Comparison of ENCODE assay signal across 8 mouse cellular contexts in genomic region chr9:35111941-35112595, GRCm38 (mm10). TPM values are rescaled to one million over a fixed set of nuclear protein-coding genes. Genes with fewer than 3 reads are reported as not detected.
DNase-seq lines count a peak whose midpoint lies in the region; ATAC-seq and TF ChIP-seq lines count a peak whose summit lies in the region.

No protein-coding gene starts in this region.

- peaks cover 48% of the 10 kb centered on the region for H3K4me1 ChIP-seq in intestine, embryonic 15.5 days (replicated peaks)
- H3K4me1 ChIP-seq in midbrain, embryonic 10.5 days, result peaks cover 44% of the 10 kb centered on the region

- H3K4me2 ChIP-seq in intestine, embryonic 15.5 days (replicated peaks), result peak overlapping the region; percentile 45

- no peak for TF ChIP-seq POLR2A in brain, embryonic 14.5 days (IDR thresholded peaks at IDR 0.05; ENCODE audit: borderline replicate concordance, extremely low read depth, insufficient read depth, insufficient read length, poor library complexity, severe bottlenecking)

- 29% methylated on average over 19 of the region's 19 CpGs for WGBS in intestine, embryonic 15.5 days
- 23% methylated on average over 19 of the region's 19 CpGs for WGBS in midbrain, embryonic 10.5 days

- H3K27ac ChIP-seq in intestine, embryonic 15.5 days, result 0 out of 2 replicates have a peak overlapping the region, but pooled peaks have one; percentile 18
- H3K27ac ChIP-seq in midbrain, embryonic 10.5 days (replicated peaks), result no peak overlapping the region; the same call in 1 of the 2 replicates

- TF ChIP-seq CTCF in brain, embryonic 14.5 days (IDR thresholded peaks at IDR 0.05; ENCODE audit: borderline replicate concordance, extremely low read depth, insufficient read depth, insufficient read length), result no peak

- no peaks in the 10 kb centered on the region for H3K36me3 ChIP-seq in intestine, embryonic 15.5 days
- H3K36me3 ChIP-seq in midbrain, embryonic 10.5 days, result no peaks in the 10 kb centered on the region

- no peak overlapping the region for H3K9ac ChIP-seq in intestine, embryonic 15.5 days

- peak; percentile 54 to 58 for DNase-seq in cerebellum, postnatal 10 days
- no peak for DNase-seq in cerebellum, adult 8-10 months
- DNase-seq in brain, embryonic 14.5 days (ENCODE audit: low read depth), result peak; percentile 78
- peak; percentile 81 for DNase-seq in gastrocnemius, postnatal 25 days
- peak; percentile 52 for DNase-seq in midbrain, embryonic 10.5 days (ENCODE audit: low spot score)
- DNase-seq in urinary bladder, adult 2 months (ENCODE audit: low spot score), result peak; percentile 44
- no peak for DNase-seq in layer of hippocampus, postnatal 25 days (ENCODE audit: extremely low spot score in 1 of 2, low spot score in 1 of 2)

- H3K27me3 ChIP-seq in intestine, embryonic 15.5 days (replicated peaks), result no peaks in the 10 kb centered on the region
- H3K27me3 ChIP-seq in midbrain, embryonic 10.5 days (ENCODE audit: low read depth, poor library complexity, severe bottlenecking), result peaks cover 3% of the 10 kb centered on the region; the same call in 1 of the 2 replicates

- H3K4me3 ChIP-seq in intestine, embryonic 15.5 days (replicated peaks), result no peak overlapping the region; the same call in 1 of the 2 replicates
- H3K4me3 ChIP-seq in midbrain, embryonic 10.5 days, result 0 out of 2 replicates have a peak overlapping the region, but pooled peaks have one; percentile 7

- H3K9me3 ChIP-seq in intestine, embryonic 15.5 days, result no peaks in the 10 kb centered on the region
- no peaks in the 10 kb centered on the region for H3K9me3 ChIP-seq in midbrain, embryonic 10.5 days (replicated peaks)

- ATAC-seq in intestine, embryonic 15.5 days, result peak; percentile 62

RNA-seq across cellular contexts. Expression of gene St3gal4, which starts 7.0 kb away (rescaled TPM):
- polyA plus RNA-seq in brain, embryonic 14.5 days (2012; rRNA removed), result 2.4 and 5.6 TPM in 2 replicates
- 1 to 10 TPM; 4.4 to 5.3 TPM for total RNA-seq in gastrocnemius, postnatal 25 days (2021)
- 146 and 161 TPM in 2 replicates for polyA plus RNA-seq in intestine, embryonic 15.5 days (2015; fragmentation: Nextera tagmentation; extraction: Ambion mirVana)
- 10.7 and 11.2 TPM in 2 replicates for polyA plus RNA-seq in midbrain, embryonic 10.5 days (2016; fragmentation: Nextera tagmentation; extraction: Ambion mirVana)
- 5.1 and 11.2 TPM in 2 replicates for polyA plus RNA-seq in urinary bladder, adult 2 months (2012; rRNA removed)
- 10 to 100 TPM; 23.9 to 24.5 TPM for total RNA-seq in layer of hippocampus, postnatal 25 days (2021)

Comparison
In these comparisons a context has a peak if more than half of its experiments do, and no peak if none do; other contexts are left out.
1. DNase-seq: peak in cerebellum, postnatal 10 days (2 of 2), brain, embryonic 14.5 days (single experiment), gastrocnemius, postnatal 25 days (single experiment), midbrain, embryonic 10.5 days (single experiment) and urinary bladder, adult 2 months (single experiment); none in cerebellum, adult 8-10 months (single experiment) and layer of hippocampus, postnatal 25 days (0 of 2).
2. RNA of gene St3gal4, which starts 7.0 kb away (polyA plus RNA-seq): 146 to 161 TPM in intestine, embryonic 15.5 days; 10.7 to 11.2 TPM in midbrain, embryonic 10.5 days, 2.4 to 5.6 TPM in brain, embryonic 14.5 days and 5.1 to 11.2 TPM in urinary bladder, adult 2 months; every median in the first group is over 10 times any median in the second.